Mouse (Mus musculus) natural killer cell, adult 2 months (primary cell): ENCODE measurements at regions not wholly inside any gene's neighbourhood (a gene's known extent, or its start where the extent isn't known, plus 50 kb on each side); places are given as distances from the start of the nearest gene placed in this dataset.
"Not testable (repeated sequence)": the region's sequence is repeated elsewhere in the genome, so short reads cannot be mapped to it uniquely, and the experiment has no call there.

Source experiments
- DNase-seq, 2 experiments: peaks; one replicate each; pipeline ENCODE4 v3.0.0; 2022; ENCODE audit warnings: low spot score in 2 of 2

GRCm38 (mm10) chr17:83997778-83998177 is 150.0 kb upstream of the Haao start:
- peak; percentile 62 to 78 for DNase-seq

- DNase-seq: no peak
Measured at GRCm38 (mm10) chr17:83993028-83993427, 145.3 kb upstream of the Haao start.

- DNase-seq: no peak
Measured at GRCm38 (mm10) chr17:83990421-83991365, 142.9 kb upstream of the Haao start.

GRCm38 (mm10) chr17:83988897-83989296 is 141.1 kb upstream of the Haao start:
- DNase-seq: no peak

GRCm38 (mm10) chr17:83988165-83988564 is 140.4 kb upstream of the Haao start:
- no peak for DNase-seq

GRCm38 (mm10) chr17:83987683-83988082 is 139.9 kb upstream of the Haao start:
- peak in 1 of 2 experiments; percentile 54 for DNase-seq

- peak; percentile 44 to 55 for DNase-seq
Measured at GRCm38 (mm10) chr17:83985916-83986578, 138.3 kb upstream of the Haao start.

GRCm38 (mm10) chr17:83985333-83985790 is 137.6 kb upstream of the Haao start:
- DNase-seq: peak; percentile 74 to 84

- DNase-seq: no peak
Measured at GRCm38 (mm10) chr17:83983837-83984388, 136.2 kb upstream of the Haao start.

GRCm38 (mm10) chr17:83983070-83983836 is 135.5 kb upstream of the Haao start:
- DNase-seq: no peak

- no peak for DNase-seq
Measured at GRCm38 (mm10) chr17:83982700-83983069, 134.9 kb upstream of the Haao start.

GRCm38 (mm10) chr17:83978858-83979470 is 131.2 kb upstream of the Haao start:
- DNase-seq: no peak

- DNase-seq: no peak
Measured at GRCm38 (mm10) chr17:83977725-83978124, 130.0 kb upstream of the Haao start.

- no peak for DNase-seq
Measured at GRCm38 (mm10) chr17:83975813-83976212, 128.1 kb upstream of the Haao start.

GRCm38 (mm10) chr17:83973461-83974350 is 125.9 kb upstream of the Haao start:
- peak; percentile 70 to 72 for DNase-seq

- DNase-seq: no peak
Measured at GRCm38 (mm10) chr17:83972874-83973273, 125.1 kb upstream of the Haao start.

- no peak for DNase-seq
Measured at GRCm38 (mm10) chr17:83972470-83972869, 124.7 kb upstream of the Haao start.

GRCm38 (mm10) chr17:83972026-83972425 is 124.3 kb upstream of the Haao start:
- no peak for DNase-seq

- DNase-seq: no peak
Measured at GRCm38 (mm10) chr17:83969407-83969826, 121.7 kb upstream of the Haao start.

GRCm38 (mm10) chr17:83968124-83968523 is 120.4 kb upstream of the Haao start:
- DNase-seq: not testable (repeated sequence)
